Mouse (Mus musculus): ENCODE measurements around the gene Foxf1. TPM values are rescaled to one million over a fixed set of nuclear protein-coding genes. Genes with fewer than 3 reads are reported as not detected.

Foxf1 gene
- total RNA-seq, 1 experiment from 2014 or later, result not detected

DNA sequence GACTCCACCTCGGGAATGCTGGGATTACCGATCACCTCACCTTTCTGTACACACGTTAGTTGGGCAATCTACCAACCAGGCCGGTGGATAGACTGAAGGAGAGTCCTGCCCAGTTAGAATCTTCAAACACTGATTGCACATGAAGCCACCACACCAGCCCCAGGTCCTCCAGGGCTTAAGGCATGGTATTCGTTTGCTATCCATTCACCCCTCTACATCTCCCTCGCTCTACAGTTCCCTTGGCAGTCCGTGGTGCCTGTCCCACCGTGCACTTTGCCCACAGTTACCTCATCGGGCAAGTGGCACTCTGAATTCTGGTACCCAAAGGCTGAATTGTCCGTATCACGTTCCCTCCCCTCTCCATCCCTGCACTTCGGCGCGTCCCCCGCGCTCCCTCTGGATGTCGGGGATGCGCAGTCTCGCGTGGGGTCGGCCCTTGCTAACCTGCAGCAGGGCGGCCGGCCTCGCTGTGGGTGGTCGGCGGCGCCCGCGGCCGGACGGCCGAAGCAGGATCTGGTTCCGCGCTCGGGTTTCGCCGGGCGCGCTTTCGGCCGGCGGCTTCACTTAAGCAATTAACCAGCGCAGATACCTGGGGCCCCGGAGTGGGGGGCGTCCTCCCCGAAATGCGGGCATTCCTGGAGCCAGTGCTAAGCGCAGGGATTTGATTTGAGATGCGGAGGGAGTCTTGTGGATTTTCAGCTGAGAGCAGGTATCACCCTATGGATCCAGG lies 3.7 kb upstream of the Foxf1 start:
- no peak for ATAC-seq (replicated peaks; ENCODE audit: insufficient number of reproducible peaks, low FRiP score, low TSS enrichment, poor library complexity, severe bottlenecking)

DNA sequence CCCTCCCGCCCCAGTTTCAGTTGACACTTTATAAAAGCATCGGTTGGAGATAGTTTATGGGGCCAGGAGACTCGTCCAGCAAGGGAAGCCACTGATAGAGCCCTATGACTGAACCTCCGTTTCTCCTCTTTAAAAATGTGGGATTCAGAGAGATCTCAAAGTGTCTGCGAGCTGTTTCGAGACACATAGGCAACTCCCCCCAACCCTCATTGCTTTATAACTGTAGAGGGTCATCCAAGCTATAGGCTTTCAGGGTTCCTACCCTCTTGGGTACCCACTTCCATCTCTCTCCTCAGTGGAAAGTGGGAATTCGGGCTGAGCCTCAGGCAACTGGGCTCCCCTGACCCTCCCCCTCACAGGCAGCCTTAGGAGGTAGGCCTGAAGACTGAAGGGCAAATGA lies 2.8 kb upstream of the Foxf1 start:
- ATAC-seq (replicated peaks; ENCODE audit: insufficient number of reproducible peaks, low FRiP score, low TSS enrichment, poor library complexity, severe bottlenecking), result no peak

DNA sequence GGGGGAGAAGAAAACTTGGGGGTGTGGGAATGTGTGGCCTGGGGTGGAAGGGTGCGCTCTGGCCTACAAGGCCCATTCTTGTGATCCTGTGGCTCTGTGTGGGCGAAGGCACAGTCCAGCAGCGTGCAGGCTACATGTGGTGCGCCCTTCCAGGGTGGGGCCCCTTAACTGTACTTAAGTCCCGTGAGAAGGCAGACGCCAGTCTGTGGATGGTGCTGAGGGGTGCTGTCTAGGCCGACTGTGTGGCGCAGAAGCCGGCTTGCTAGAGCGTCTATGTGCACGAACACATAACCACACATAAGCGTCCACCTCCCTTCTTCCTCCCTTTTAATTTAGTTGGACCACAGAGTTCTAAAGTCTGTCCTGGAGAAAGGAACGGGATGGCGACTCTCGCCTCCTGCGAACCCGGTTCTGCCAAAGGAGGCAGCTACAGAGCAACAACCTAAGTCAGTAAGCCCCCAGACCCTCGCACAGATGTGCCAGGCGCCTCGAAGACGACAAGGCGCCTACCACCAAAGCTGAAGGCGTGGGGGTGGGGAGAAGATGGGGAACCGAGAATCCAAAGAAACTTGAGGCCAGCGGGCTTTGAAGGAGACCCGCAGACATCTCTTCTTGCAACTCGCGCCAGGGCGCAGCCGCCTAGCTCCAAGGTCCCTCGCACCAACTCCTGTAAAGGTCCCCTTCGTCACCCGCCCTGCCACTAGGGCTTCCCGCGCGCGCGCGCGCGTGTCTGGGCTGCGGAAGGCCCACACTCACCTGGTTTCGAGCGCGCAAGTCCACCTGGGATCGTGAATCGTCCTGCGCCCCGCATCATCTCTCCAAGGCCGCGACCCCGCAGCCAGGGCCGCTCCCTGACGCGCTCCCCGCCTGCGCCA lies 1.7 kb upstream of the Foxf1 start:
- no peak for ATAC-seq (replicated peaks; ENCODE audit: insufficient number of reproducible peaks, low FRiP score, low TSS enrichment, poor library complexity, severe bottlenecking)

- ATAC-seq (replicated peaks; ENCODE audit: insufficient number of reproducible peaks, low FRiP score, low TSS enrichment, poor library complexity, severe bottlenecking), result no peak
These were observed 872 bp upstream of the Foxf1 start for GRCm38 (mm10) chr8:121083093-121083935.

- ATAC-seq (replicated peaks; ENCODE audit: insufficient number of reproducible peaks, low FRiP score, low TSS enrichment, poor library complexity, severe bottlenecking), result no peak
These were observed 313 bp upstream of the Foxf1 start for GRCm38 (mm10) chr8:121083936-121084209.

GRCm38 (mm10) chr8:121085011-121085410 lies 825 bp downstream of the Foxf1 start:
- ATAC-seq (replicated peaks; ENCODE audit: insufficient number of reproducible peaks, low FRiP score, low TSS enrichment, poor library complexity, severe bottlenecking), result no peak

- ATAC-seq (replicated peaks; ENCODE audit: insufficient number of reproducible peaks, low FRiP score, low TSS enrichment, poor library complexity, severe bottlenecking), result no peak
These were observed 1.4 kb downstream of the Foxf1 start for GRCm38 (mm10) chr8:121085561-121085960.

GRCm38 (mm10) chr8:121086004-121086900 lies 2.1 kb downstream of the Foxf1 start:
- no peak for ATAC-seq (replicated peaks; ENCODE audit: insufficient number of reproducible peaks, low FRiP score, low TSS enrichment, poor library complexity, severe bottlenecking)

DNA sequence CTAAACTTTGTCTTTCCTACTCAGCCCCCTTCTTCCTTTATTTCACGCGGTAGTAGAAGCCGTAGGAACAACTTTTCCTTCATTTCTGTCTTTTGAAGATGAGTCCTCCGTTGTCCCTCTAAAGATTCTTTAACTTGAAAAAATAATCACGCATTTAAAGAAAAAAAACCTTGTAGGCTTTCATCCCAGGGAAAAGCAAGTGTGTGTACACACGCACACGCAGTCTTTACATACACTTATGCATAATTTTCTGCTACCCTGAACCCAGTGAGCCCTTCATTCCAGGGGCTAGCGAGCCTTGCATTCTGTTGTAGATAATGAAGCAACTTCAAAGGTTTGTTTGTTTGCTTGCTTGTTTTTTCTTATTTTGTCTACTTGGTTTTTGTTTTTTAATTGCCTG lies 4.1 kb downstream of the Foxf1 start:
- ATAC-seq (replicated peaks; ENCODE audit: insufficient number of reproducible peaks, low FRiP score, low TSS enrichment, poor library complexity, severe bottlenecking), result no peak

GRCm38 (mm10) chr8:121088871-121089630 lies 4.9 kb downstream of the Foxf1 start:
- ATAC-seq (replicated peaks; ENCODE audit: insufficient number of reproducible peaks, low FRiP score, low TSS enrichment, poor library complexity, severe bottlenecking), result no peak

DNA sequence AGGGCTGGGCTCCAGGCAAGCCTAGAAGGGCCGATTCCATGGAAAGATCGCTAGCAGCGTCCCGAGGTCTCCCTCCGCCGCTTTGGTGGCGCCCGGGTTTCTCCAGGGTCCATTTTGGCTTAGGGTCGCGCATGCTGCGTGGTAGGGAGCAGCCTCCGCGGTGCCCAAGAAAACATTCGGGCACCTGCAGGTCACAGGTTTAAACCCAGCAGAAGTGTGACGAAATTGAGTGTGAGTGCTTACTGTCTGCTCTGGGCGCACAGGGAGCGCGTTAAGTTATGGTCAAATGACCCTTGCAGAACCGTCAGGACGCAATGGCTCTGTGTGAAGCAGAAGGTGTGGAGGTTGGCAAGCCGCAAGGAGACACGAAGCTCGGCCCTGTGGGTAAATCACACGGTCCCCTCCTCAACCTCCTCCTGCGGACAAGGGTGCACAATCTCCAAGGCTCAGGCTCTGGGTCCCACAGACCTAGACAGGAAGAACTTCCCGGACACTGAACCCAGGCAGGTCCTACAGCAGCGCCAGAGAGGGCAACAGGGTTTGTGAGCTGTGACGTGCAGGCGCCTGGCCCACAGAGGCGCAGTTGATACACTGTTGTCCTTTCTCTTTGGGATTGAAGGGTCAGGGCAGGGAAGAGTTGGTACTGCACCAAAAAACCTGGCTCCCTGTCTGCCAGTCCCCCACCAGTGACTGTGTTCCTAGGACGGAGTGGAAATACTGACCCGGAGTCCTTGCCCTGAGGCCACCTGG lies 5.6 kb downstream of the Foxf1 start:
- no peak for ATAC-seq (replicated peaks; ENCODE audit: insufficient number of reproducible peaks, low FRiP score, low TSS enrichment, poor library complexity, severe bottlenecking)

DNA sequence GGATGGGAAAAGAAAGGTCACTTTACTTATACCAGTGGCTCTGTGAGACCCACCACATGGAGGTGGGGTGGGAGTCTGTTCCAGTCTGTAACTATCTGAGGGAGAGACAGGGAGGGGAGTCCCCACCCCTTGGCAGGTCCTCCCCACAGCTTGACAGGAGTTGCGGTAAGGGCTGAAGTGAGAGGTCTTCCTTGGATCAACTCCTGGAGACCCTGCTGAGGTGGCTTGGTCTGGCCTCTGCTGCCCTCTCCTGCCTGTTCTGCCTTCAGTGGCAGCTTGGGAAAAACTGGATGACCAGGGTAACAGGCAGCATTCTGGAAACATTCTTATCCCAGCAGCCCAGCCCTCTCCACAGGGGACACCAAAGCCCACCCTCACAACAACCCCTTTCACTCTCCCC lies 6.5 kb downstream of the Foxf1 start:
- no peak for ATAC-seq (replicated peaks; ENCODE audit: insufficient number of reproducible peaks, low FRiP score, low TSS enrichment, poor library complexity, severe bottlenecking)

- ATAC-seq (replicated peaks; ENCODE audit: insufficient number of reproducible peaks, low FRiP score, low TSS enrichment, poor library complexity, severe bottlenecking), result no peak
These were observed 8.0 kb downstream of the Foxf1 start for GRCm38 (mm10) chr8:121092141-121092540.

DNA sequence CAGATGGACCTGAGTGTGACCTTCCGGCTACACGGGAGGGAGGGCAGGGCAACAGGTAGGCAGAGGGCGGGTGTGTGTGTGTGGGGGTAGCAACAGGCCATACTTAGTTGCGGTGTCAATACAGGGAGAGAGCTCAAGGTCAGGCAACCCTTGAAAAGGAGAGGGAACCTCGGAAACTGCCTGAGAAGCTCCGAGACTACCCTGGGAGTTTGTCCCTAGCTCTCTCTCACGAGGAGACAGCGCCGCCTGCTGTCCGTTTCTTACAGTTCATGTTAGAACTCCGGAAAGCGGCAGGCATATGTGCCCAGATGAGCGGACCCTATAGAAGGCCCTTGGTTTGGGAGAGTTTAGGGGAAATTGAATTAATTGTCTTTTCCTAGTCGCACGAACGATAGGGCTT lies 8.4 kb downstream of the Foxf1 start:
- 0 out of 2 replicates have a peak, but pooled peaks have one; percentile 34 for ATAC-seq (replicated peaks; ENCODE audit: insufficient number of reproducible peaks, low FRiP score, low TSS enrichment, poor library complexity, severe bottlenecking)

- no peak for ATAC-seq (replicated peaks; ENCODE audit: insufficient number of reproducible peaks, low FRiP score, low TSS enrichment, poor library complexity, severe bottlenecking)
These were observed 9.3 kb downstream of the Foxf1 start for GRCm38 (mm10) chr8:121093496-121093895.

DNA sequence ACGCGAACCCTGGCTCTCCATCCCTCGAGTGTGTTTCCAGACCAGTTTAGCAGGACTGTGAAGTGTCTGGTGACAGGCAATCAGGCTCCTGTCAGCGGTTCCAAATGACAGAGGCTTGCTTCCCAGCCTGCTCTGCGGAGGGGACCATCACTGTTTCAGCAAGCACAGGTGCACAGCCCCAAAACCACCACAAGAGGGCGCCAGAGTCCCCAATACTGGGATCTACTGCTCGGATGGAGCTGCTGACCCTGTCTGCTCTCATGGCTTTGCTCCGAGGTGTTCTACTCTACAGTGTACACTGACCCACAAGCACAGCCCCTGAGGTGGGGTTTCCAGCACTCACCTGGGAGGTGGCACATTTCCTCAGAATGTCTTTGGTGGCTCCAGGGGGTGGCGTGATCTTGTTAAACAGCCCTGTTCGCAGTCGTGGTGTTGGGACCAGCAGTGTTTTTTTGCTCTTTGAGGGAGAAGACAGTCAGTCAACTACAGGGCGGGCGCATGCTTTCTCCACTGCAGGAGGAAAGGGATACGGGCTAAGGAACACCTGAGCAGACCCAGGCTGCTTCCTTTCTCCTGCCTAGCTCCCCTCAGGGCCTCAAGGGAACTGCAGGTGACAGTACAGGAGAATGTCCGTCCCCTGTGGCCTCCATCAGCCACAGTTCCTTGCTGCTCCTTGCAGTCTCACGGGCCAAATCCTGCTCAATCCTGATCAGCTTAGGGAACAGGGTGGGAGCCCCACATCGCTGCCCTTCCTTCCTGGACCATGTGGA lies 20.0 kb downstream of the Foxf1 start:
- ATAC-seq (replicated peaks; ENCODE audit: insufficient number of reproducible peaks, low FRiP score, low TSS enrichment, poor library complexity, severe bottlenecking), result peak; percentile 51

All from monocyte, adult 5-6 weeks (primary cell).